Mouse (Mus musculus) bone marrow, adult 2 months (tissue): Measurements from ENCODE around the gene Fezf1. TPM values are rescaled to one million over a fixed set of nuclear protein-coding genes. Genes with fewer than 3 reads are reported as not detected.

Experiments
- H3K27ac ChIP-seq: fragments of 200-500 bp; 2 replicates; pipeline ENCODE4 v1.5.1; 2012; ENCODE audit warnings: low read depth, mild to moderate bottlenecking, control low read depth, inconsistent platforms, low read length; ENCODE audit not compliant: control insufficient read depth, poor library complexity, insufficient read depth
- H3K4me1 ChIP-seq: fragments of 200-500 bp; 2 replicates; pipeline ENCODE4 v1.6.1; 2011; ENCODE audit warnings: low read length; ENCODE audit not compliant: control insufficient read depth, insufficient read depth
- H3K4me3 ChIP-seq: fragments of 200-500 bp; replicated peaks from 2 replicates; pipeline ENCODE3; 2011; ENCODE audit warnings: mild to moderate bottlenecking, low read depth, low read length, control low read depth; ENCODE audit not compliant: control insufficient read depth
- CTCF ChIP-seq: fragments of 200-500 bp; IDR thresholded peaks from 2 replicates; pipeline ENCODE4 v1.5.1; 2011; ENCODE audit warnings: low read length, control low read depth; ENCODE audit not compliant: control insufficient read depth, insufficient read depth
- POLR2A ChIP-seq: fragments of 200-500 bp; IDR thresholded peaks from 2 replicates; pipeline ENCODE4 v1.6.1; 2011; ENCODE audit warnings: low read depth, mild to moderate bottlenecking, control low read depth, low read length, borderline replicate concordance; ENCODE audit not compliant: control insufficient read depth
- WGBS: fragments of 180-500 bp; shearing (Covaris S2); methylation state at CpG from one replicate; pipeline ENCODE4 v1.1.7; 2018; 5-methylcytosine and 5-hydroxymethylcytosine counted together
- polyA plus RNA-seq: library from polyadenylated mRNA; stranded (reverse); fragments of >200 nt; gene quantifications from 2 replicates; pipeline ENCODE4 v1.2.4, GENCODE M21; 2011; ENCODE audit warnings: low replicate concordance; ENCODE audit not compliant: missing spikeins, insufficient read depth, insufficient read length

Fezf1 gene
- polyA plus RNA-seq, 1 experiment: not detected

- WGBS: 6% methylated on average over 36 of the region's 36 CpGs
- no peak overlapping the region for H3K4me3 ChIP-seq
- H3K4me1 ChIP-seq: no peaks in the 10 kb centered on the region
- no peak for TF ChIP-seq POLR2A
- TF ChIP-seq CTCF: no peak
- no peak overlapping the region for H3K27ac ChIP-seq
Measured at GRCm38 (mm10) chr6:23260016-23260737, 12.0 kb upstream of the Fezf1 start.

- no peak overlapping the region for H3K4me3 ChIP-seq
- H3K4me1 ChIP-seq: no peaks in the 10 kb centered on the region
- H3K27ac ChIP-seq: no peak overlapping the region
- WGBS: 31% methylated on average over 3 of the region's 3 CpGs
- TF ChIP-seq POLR2A: no peak
- no peak for TF ChIP-seq CTCF
Measured at GRCm38 (mm10) chr6:23257981-23258380, 9.8 kb upstream of the Fezf1 start.

GRCm38 (mm10) chr6:23255161-23255560, 7.0 kb upstream of the Fezf1 start:
- Histone ChIP-seq H3K4me3 (no peak overlapping the region), H3K27ac (no peak overlapping the region), H3K4me1 (no peaks in the 10 kb centered on the region)
- TF ChIP-seq CTCF (no peak), POLR2A (no peak)
- 5% methylated on average over 8 of the region's 8 CpGs for WGBS

DNA sequence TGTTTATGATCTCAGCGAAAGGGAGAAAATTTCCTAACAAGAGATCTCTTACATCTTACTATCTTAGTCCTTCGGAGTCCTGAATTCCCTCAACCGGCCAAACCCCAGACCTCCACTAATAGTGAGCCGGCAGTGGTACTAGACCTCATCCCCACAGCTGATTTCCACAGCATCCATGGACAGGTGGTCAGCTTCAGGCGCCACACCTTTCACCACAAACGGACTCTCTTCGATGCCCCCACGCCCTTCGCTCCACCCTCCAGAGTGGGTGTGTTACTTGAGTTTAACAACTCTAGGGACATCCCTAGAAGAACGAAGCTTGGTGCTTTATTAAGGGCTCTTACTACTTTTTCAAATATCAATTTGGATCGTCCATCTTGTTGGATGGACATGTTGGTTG, 6.5 kb upstream of the Fezf1 start:
- TF ChIP-seq CTCF (no peak), POLR2A (no peak)
- Histone ChIP-seq H3K27ac (no peak overlapping the region), H3K4me3 (no peak overlapping the region), H3K4me1 (no peaks in the 10 kb centered on the region)
- 12% methylated on average over 11 of the region's 11 CpGs for WGBS

- no peaks in the 10 kb centered on the region for H3K4me1 ChIP-seq
- H3K4me3 ChIP-seq: no peak overlapping the region
- H3K27ac ChIP-seq: no peak overlapping the region
- 2% methylated on average over 43 of the region's 43 CpGs for WGBS
- no peak for TF ChIP-seq POLR2A
- TF ChIP-seq CTCF: no peak
Measured at GRCm38 (mm10) chr6:23253353-23254311, 5.5 kb upstream of the Fezf1 start.

DNA sequence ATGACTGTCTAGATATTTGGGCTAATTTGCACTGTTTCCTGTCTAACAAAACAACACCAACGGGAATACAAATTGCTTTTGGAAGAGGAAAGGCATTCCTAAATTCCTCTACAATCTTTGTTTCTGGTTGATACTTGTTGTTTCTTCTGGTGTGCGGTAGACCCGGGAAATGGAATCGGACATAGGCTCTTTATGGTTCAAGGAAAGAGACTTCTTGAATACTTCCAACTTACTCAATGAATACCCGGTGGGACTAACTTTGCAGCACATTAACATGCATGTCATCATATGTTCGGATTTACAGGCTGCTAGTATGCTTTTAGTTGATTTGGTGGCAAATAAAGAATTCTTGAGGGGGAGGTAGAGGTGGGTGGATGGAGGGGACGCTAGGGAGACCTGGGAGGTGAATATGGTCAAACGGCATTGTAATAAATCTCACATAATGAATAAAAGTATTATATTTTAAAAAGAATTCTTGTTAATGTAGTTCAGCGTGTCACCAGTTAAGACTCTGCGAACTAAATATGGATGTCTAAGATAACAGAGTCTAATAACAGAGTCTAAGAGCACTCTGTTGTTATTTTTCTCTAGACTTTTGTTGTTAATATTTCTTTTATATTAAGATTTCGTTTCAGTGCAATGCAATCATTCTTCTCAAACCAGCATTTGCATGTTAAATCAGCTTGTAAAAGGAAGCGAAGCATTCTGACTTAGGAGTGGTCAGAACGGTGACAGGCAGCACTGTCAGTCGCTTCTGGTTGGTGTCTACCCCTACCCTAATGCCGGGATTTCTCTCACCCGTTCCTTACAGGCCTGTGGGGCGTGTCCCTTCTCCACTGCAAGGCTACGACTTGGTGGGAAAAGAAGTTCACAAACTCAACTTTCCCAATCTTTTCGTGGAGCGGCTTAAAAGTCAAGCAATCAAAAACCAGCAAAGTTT, 4.3 kb upstream of the Fezf1 start:
- Histone ChIP-seq H3K4me3 (no peak overlapping the region), H3K27ac (no peak overlapping the region), H3K4me1 (no peaks in the 10 kb centered on the region)
- 7% methylated on average over 20 of the region's 20 CpGs for WGBS
- TF ChIP-seq POLR2A: no peak
- no peak for TF ChIP-seq CTCF

DNA sequence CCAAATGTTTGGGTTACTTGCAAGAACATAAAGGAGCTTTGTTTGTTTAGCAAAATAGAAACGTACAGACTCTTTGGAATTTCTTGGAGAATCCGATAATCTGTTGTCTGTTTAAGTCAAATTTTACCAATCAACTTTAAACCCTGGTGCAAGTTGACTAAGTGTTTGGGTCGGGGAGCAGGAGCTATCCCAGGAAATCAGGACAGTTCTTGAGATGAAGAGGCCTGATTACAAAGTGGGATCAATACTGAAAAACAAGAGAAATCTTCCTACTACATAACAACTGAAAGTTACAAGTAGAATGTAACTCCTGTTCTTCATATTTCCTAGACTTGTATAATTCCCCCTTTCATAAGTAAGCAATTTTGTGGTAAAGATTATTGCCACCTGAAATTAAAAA, 3.3 kb upstream of the Fezf1 start:
- WGBS: 19% methylated on average over 3 of the region's 3 CpGs
- Histone ChIP-seq H3K27ac (no peak overlapping the region), H3K4me1 (no peaks in the 10 kb centered on the region), H3K4me3 (no peak overlapping the region)
- TF ChIP-seq CTCF: no peak
- no peak for TF ChIP-seq POLR2A

GRCm38 (mm10) chr6:23250288-23250955, 2.3 kb upstream of the Fezf1 start:
- TF ChIP-seq CTCF (no peak), POLR2A (no peak)
- no peak overlapping the region for H3K4me3 ChIP-seq
- WGBS: 8% methylated on average over 22 of the region's 22 CpGs
- H3K4me1 ChIP-seq: no peaks in the 10 kb centered on the region
- no peak overlapping the region for H3K27ac ChIP-seq
